Mouse (Mus musculus) limb, embryonic 14.5 days (tissue): ENCODE results near the gene Wnk4. TPM values are rescaled to one million over a fixed set of nuclear protein-coding genes. Genes with fewer than 3 reads are reported as not detected.

Source experiments
- ATAC-seq: fragments of 200-750 bp; cut with Nextera tagmentation; 2 replicates; pipeline ENCODE4 v1.8.0; 2017; ENCODE audit warnings: low read depth, moderate number of reproducible peaks, moderate TSS enrichment; ENCODE audit not compliant: low FRiP score
- DNase-seq: peaks from one replicate; pipeline ENCODE4 v3.0.0-alpha.2; 2015; ENCODE audit warnings: low spot score
- H3K27ac ChIP-seq: fragments of 300-500 bp; sonication (generic); replicated peaks from 2 replicates; pipeline ENCODE4 v1.5.1; 2014; ENCODE audit warnings: low read depth, mild to moderate bottlenecking, low read length, moderate library complexity, mixed read lengths
- H3K27me3 ChIP-seq: fragments of 300-500 bp; sonication (generic); 2 replicates; pipeline ENCODE4 v1.6.1; 2014; ENCODE audit warnings: low read length, mixed read lengths; ENCODE audit not compliant: control insufficient read depth, insufficient read depth
- H3K36me3 ChIP-seq: fragments of 300-500 bp; sonication (generic); 2 replicates; pipeline ENCODE4 v1.6.1; 2014; ENCODE audit warnings: mild to moderate bottlenecking, low read length, moderate library complexity, mixed read lengths; ENCODE audit not compliant: control insufficient read depth, insufficient read depth
- H3K4me1 ChIP-seq: fragments of 300-500 bp; sonication (generic); 2 replicates; pipeline ENCODE4 v1.6.1; 2014; ENCODE audit warnings: antibody characterized with exemption, low read length, mixed read lengths; ENCODE audit not compliant: control insufficient read depth, insufficient read depth
- H3K4me2 ChIP-seq: fragments of 300-500 bp; sonication (generic); replicated peaks from 2 replicates; pipeline ENCODE4 v1.6.1; 2014; ENCODE audit warnings: low read depth, mild to moderate bottlenecking, low read length, moderate library complexity; ENCODE audit not compliant: severe bottlenecking
- H3K4me3 ChIP-seq: fragments of 300-500 bp; sonication (generic); replicated peaks from 2 replicates; pipeline ENCODE4 v1.5.1; 2014; ENCODE audit warnings: low read length
- H3K9ac ChIP-seq: fragments of 300-500 bp; sonication (generic); 2 replicates; pipeline ENCODE4 v1.6.1; 2014; ENCODE audit warnings: mild to moderate bottlenecking, low read depth, low read length, moderate library complexity; ENCODE audit not compliant: severe bottlenecking
- H3K9me3 ChIP-seq: fragments of 300-500 bp; sonication (generic); 2 replicates; pipeline ENCODE4 v1.6.1; 2016; ENCODE audit warnings: low read length; ENCODE audit not compliant: control insufficient read depth
- POLR2A ChIP-seq: fragments of 200-500 bp; IDR thresholded peaks from 2 replicates; pipeline ENCODE4 v1.8.0; 2012; ENCODE audit warnings: inconsistent platforms, mild to moderate bottlenecking, moderate library complexity, borderline replicate concordance; ENCODE audit not compliant: insufficient read depth, insufficient read length; ENCODE audit errors: extremely low read depth
- WGBS: fragments of 180-500 bp; shearing (Covaris S2); extraction: QIAGEN DNeasy Blood & Tissue Kit; methylation state at CpG from one replicate; pipeline ENCODE4 v1.1.7; 2014; 5-methylcytosine and 5-hydroxymethylcytosine counted together
- polyA plus RNA-seq, 2 experiments: library from polyadenylated mRNA; depleted of rRNA in 1 of 2; stranded (reverse) in 1 of 2; unstranded in 1 of 2; fragments of >200 nt; fragmentation: Nextera tagmentation in 1 of 2; extraction: Ambion mirVana in 1 of 2; gene quantifications; 2 replicates each; pipeline versions ENCODE4 v1.2.1 to v1.2.3; 2012 to 2014

Wnk4 gene
- polyA plus RNA-seq, 2 experiments, result 10.7 to 14.9 TPM

- TF ChIP-seq POLR2A, result no peak
- H3K4me2 ChIP-seq, result no peak overlapping the region
- no peak overlapping the region for H3K4me3 ChIP-seq
- no peaks in the 10 kb centered on the region for H3K27me3 ChIP-seq
- WGBS, result 84% methylated on average over 1 of the region's 1 CpGs
- peaks cover 18% of the 10 kb centered on the region for H3K36me3 ChIP-seq
- H3K27ac ChIP-seq, result no peak overlapping the region
- no peak for DNase-seq
- H3K9me3 ChIP-seq, result no peaks in the 10 kb centered on the region
- ATAC-seq, result no peak
- peaks cover 7% of the 10 kb centered on the region for H3K4me1 ChIP-seq
- no peak overlapping the region for H3K9ac ChIP-seq
Measured at GRCm38 (mm10) chr11:101314567-101314966, 54.2 kb downstream of the Wnk4 start.

- H3K27ac ChIP-seq, result peak overlapping the region; percentile 21
- no peaks in the 10 kb centered on the region for H3K9me3 ChIP-seq
- DNase-seq (no peak), ATAC-seq (no peak)
- H3K4me3 ChIP-seq, result peak overlapping the region; percentile 97
- H3K36me3 ChIP-seq, result peaks cover 24% of the 10 kb centered on the region
- TF ChIP-seq POLR2A, result no peak
- H3K4me1 ChIP-seq, result peaks cover 7% of the 10 kb centered on the region
- WGBS, result 85% methylated on average over 8 of the region's 8 CpGs
- H3K27me3 ChIP-seq, result no peaks in the 10 kb centered on the region
- H3K4me2 ChIP-seq, result peak overlapping the region; percentile 94
- peak overlapping the region; percentile 88 for H3K9ac ChIP-seq
Measured at GRCm38 (mm10) chr11:101315082-101315650, 54.8 kb downstream of the Wnk4 start.

- under 1% methylated on average over 62 of the region's 62 CpGs for WGBS
- 0 out of 2 replicates have a peak, but pooled peaks have one; percentile 62 for TF ChIP-seq POLR2A
- H3K27ac ChIP-seq, result peak within 1 kb of the TSS; percentile 70
Measured at GRCm38 (mm10) chr11:101315665-101316500, 55.5 kb downstream of the Wnk4 start, which contains the start of gene Psme3. Psme3 (plus strand) TSS chr11:101316213.

GRCm38 (mm10) chr11:101316501-101316917 lies 56.1 kb downstream of the Wnk4 start:
- ATAC-seq, result peak; percentile 39; the same call in 1 of the 2 replicates
- peaks cover 7% of the 10 kb centered on the region for H3K4me1 ChIP-seq
- peaks cover 37% of the 10 kb centered on the region for H3K36me3 ChIP-seq
- peak; percentile 21 for DNase-seq
- peak overlapping the region; percentile 70 for H3K27ac ChIP-seq
- peak overlapping the region; percentile 94 for H3K4me2 ChIP-seq
- TF ChIP-seq POLR2A, result no peak
- no peaks in the 10 kb centered on the region for H3K9me3 ChIP-seq
- H3K9ac ChIP-seq, result peak overlapping the region; percentile 88
- H3K4me3 ChIP-seq, result peak overlapping the region; percentile 97
- 0% methylated on average over 17 of the region's 17 CpGs for WGBS
- H3K27me3 ChIP-seq, result no peaks in the 10 kb centered on the region

More at GRCm38 (mm10) chr11:101315665-101316500, 55.5 kb downstream of the Wnk4 start, which contains the start of gene Psme3:
- peak within 1 kb of the TSS; percentile 97 for H3K4me3 ChIP-seq
- H3K9me3 ChIP-seq, result no peaks in the 10 kb centered on the region
- H3K4me2 ChIP-seq, result peak within 1 kb of the TSS; percentile 94
- DNase-seq (peak; percentile 93), ATAC-seq (peak; percentile 92)
- H3K4me1 ChIP-seq, result peaks cover 7% of the 10 kb centered on the region
- peaks cover 31% of the 10 kb centered on the region for H3K36me3 ChIP-seq
- H3K9ac ChIP-seq, result peak within 1 kb of the TSS; percentile 88
- H3K27me3 ChIP-seq, result no peaks in the 10 kb centered on the region

GRCm38 (mm10) chr11:101323609-101324008 lies 63.2 kb downstream of the Wnk4 start:
- H3K9ac ChIP-seq, result no peak overlapping the region
- H3K27ac ChIP-seq, result no peak overlapping the region
- H3K4me1 ChIP-seq, result no peaks in the 10 kb centered on the region
- H3K27me3 ChIP-seq, result no peaks in the 10 kb centered on the region
- ATAC-seq (no peak), DNase-seq (peak; percentile 75)
- WGBS, result 21% methylated on average over 4 of the region's 4 CpGs
- no peaks in the 10 kb centered on the region for H3K9me3 ChIP-seq
- H3K4me3 ChIP-seq, result no peak overlapping the region
- no peak for TF ChIP-seq POLR2A
- no peak overlapping the region for H3K4me2 ChIP-seq
- peaks cover 71% of the 10 kb centered on the region for H3K36me3 ChIP-seq
